Mouse (Mus musculus) ES-Bruce4 (cell line): ENCODE measurements around the gene Tnrc6c.

Experiments used
- CTCF ChIP-seq: IDR thresholded peaks from one replicate; pipeline ENCODE4 v1.8.1; 2011; ENCODE audit warnings: low read depth, low read length
- POLR2A ChIP-seq: IDR thresholded peaks from one replicate; pipeline ENCODE4 v1.8.1; 2011; ENCODE audit warnings: low read length; ENCODE audit not compliant: insufficient read depth

GRCm38 (mm10) chr11:117768725-117769682 is 114.9 kb downstream of the Tnrc6c start:
- TF ChIP-seq POLR2A (no peak), CTCF (no peak)
